Mouse (Mus musculus) stomach, postnatal 0 days (tissue): ENCODE results near the gene Ltb. TPM values are rescaled to one million over a fixed set of nuclear protein-coding genes. Genes with fewer than 3 reads are reported as not detected.

Experiments used
- ATAC-seq: fragments of 200-750 bp; cut with Nextera tagmentation; 2 replicates; pipeline ENCODE4 v1.8.0; 2017; ENCODE audit not compliant: low FRiP score, low TSS enrichment
- DNase-seq: peaks from one replicate; pipeline ENCODE4 v3.0.0-alpha.2; 2016; ENCODE audit warnings: low spot score
- H3K27ac ChIP-seq: fragments of 300-500 bp; sonication (generic); replicated peaks from 2 replicates; pipeline ENCODE4 v1.5.1; 2014; ENCODE audit warnings: mild to moderate bottlenecking, control low read depth
- H3K27me3 ChIP-seq: fragments of 300-500 bp; sonication (generic); 2 replicates; pipeline ENCODE4 v1.6.1; 2014; ENCODE audit warnings: low read length; ENCODE audit not compliant: control insufficient read depth, insufficient read depth
- H3K36me3 ChIP-seq: fragments of 300-500 bp; sonication (generic); 2 replicates; pipeline ENCODE4 v1.6.1; 2014; ENCODE audit warnings: low read length, mixed read lengths; ENCODE audit not compliant: control insufficient read depth, insufficient read depth
- H3K4me1 ChIP-seq: fragments of 300-500 bp; sonication (generic); replicated peaks from 2 replicates; pipeline ENCODE4 v1.6.1; 2014; ENCODE audit warnings: antibody characterized with exemption; ENCODE audit not compliant: control insufficient read depth, insufficient read depth
- H3K4me2 ChIP-seq: fragments of 300-500 bp; sonication (generic); replicated peaks from 2 replicates; pipeline ENCODE4 v1.6.1; 2014; ENCODE audit warnings: low read depth, mild to moderate bottlenecking, control low read depth, moderate library complexity
- H3K4me3 ChIP-seq: fragments of 300-500 bp; sonication (generic); 2 replicates; pipeline ENCODE4 v1.5.1; 2014; ENCODE audit warnings: low read depth, low read length, control low read depth
- H3K9ac ChIP-seq: fragments of 300-500 bp; sonication (generic); 2 replicates; pipeline ENCODE4 v1.6.1; 2014; ENCODE audit warnings: mild to moderate bottlenecking, low read length, control low read depth, mixed read lengths
- H3K9me3 ChIP-seq: fragments of 300-500 bp; sonication (generic); 2 replicates; pipeline ENCODE4 v1.6.1; 2016; ENCODE audit warnings: low read length; ENCODE audit not compliant: control insufficient read depth
- CTCF ChIP-seq: IDR thresholded peaks from 2 replicates; pipeline ENCODE4 v1.5.1; 2016; ENCODE audit warnings: antibody characterized with exemption, low read depth, mild to moderate bottlenecking, moderate library complexity
- EP300 ChIP-seq: optimal IDR thresholded peaks from 2 replicates; pipeline ENCODE3; 2016; ENCODE audit warnings: antibody characterized with exemption
- WGBS: fragments of 180-500 bp; shearing (Covaris S2); extraction: QIAGEN DNeasy Blood & Tissue Kit; methylation state at CpG from one replicate; pipeline ENCODE4 v1.1.7; 2014; 5-methylcytosine and 5-hydroxymethylcytosine counted together
- polyA plus RNA-seq: library from polyadenylated mRNA; unstranded; fragments of >200 nt; fragmentation: Nextera tagmentation; extraction: Ambion mirVana; gene quantifications from 2 replicates; pipeline ENCODE4 v1.2.1, GENCODE M21; 2015

Ltb gene
- polyA plus RNA-seq, 1 experiment from 2014 or later = 0.78 TPM

GRCm38 (mm10) chr17:35163326-35164081 lies 30.7 kb upstream of the Ltb start:
- Histone ChIP-seq H3K4me1 (peaks cover 5% of the 10 kb centered on the region), H3K27me3 (no peaks in the 10 kb centered on the region), H3K9ac (peak overlapping the region; percentile 99), H3K9me3 (no peaks in the 10 kb centered on the region), H3K36me3 (peaks cover 33% of the 10 kb centered on the region), H3K4me3 (peak overlapping the region; percentile 100), H3K27ac (peak overlapping the region; percentile 98), H3K4me2 (peak overlapping the region; percentile 78)
- TF ChIP-seq EP300 (no peak), CTCF (no peak)
- ATAC-seq (no peak), DNase-seq (no peak)
- WGBS = 8% methylated on average over 8 of the region's 8 CpGs

GRCm38 (mm10) chr17:35164218-35164567 lies 30.0 kb upstream of the Ltb start:
- DNase-seq (no peak), ATAC-seq (no peak; the same call in 1 of the 2 replicates)
- Histone ChIP-seq H3K4me3 (peak overlapping the region; percentile 100), H3K9me3 (no peaks in the 10 kb centered on the region), H3K9ac (peak overlapping the region; percentile 99), H3K4me2 (peak overlapping the region; percentile 78), H3K27ac (peak overlapping the region; percentile 98), H3K36me3 (peaks cover 27% of the 10 kb centered on the region), H3K27me3 (no peaks in the 10 kb centered on the region), H3K4me1 (peaks cover 5% of the 10 kb centered on the region)
- WGBS = 0% methylated on average over 13 of the region's 28 CpGs
- TF ChIP-seq CTCF = no peak
- no peak for TF ChIP-seq EP300

- TF ChIP-seq CTCF (peak; percentile 4; the same call in 1 of the 2 replicates), EP300 (no peak)
- WGBS = under 1% methylated on average over 62 of the region's 89 CpGs
- H3K27me3 ChIP-seq = no peaks in the 10 kb centered on the region
These were observed 29.4 kb upstream of the Ltb start, which contains the start of gene Prrc2a for GRCm38 (mm10) chr17:35164568-35165450. Gene Prrc2a, minus strand, starts transcription at chr17:35164897.

GRCm38 (mm10) chr17:35165451-35166155 lies 28.6 kb upstream of the Ltb start:
- peak overlapping the region; percentile 96 for H3K27ac ChIP-seq
- peak overlapping the region; percentile 64 for H3K9ac ChIP-seq
- H3K4me1 ChIP-seq = peaks cover 5% of the 10 kb centered on the region
- no peaks in the 10 kb centered on the region for H3K27me3 ChIP-seq
- DNase-seq (no peak), ATAC-seq (peak; percentile 84; the same call in 1 of the 2 replicates)
- peak overlapping the region; percentile 48 for H3K4me2 ChIP-seq
- no peaks in the 10 kb centered on the region for H3K9me3 ChIP-seq
- TF ChIP-seq CTCF (no peak), EP300 (no peak)
- WGBS = 16% methylated on average over 12 of the region's 12 CpGs
- peaks cover 13% of the 10 kb centered on the region for H3K36me3 ChIP-seq
- peak overlapping the region; percentile 100 for H3K4me3 ChIP-seq

More at GRCm38 (mm10) chr17:35164568-35165450, 29.4 kb upstream of the Ltb start, which contains the start of gene Prrc2a:
- Histone ChIP-seq H3K4me3 (peak within 1 kb of the TSS; percentile 100), H3K9ac (peak within 1 kb of the TSS; percentile 99), H3K9me3 (no peaks in the 10 kb centered on the region), H3K27ac (peak within 1 kb of the TSS; percentile 98), H3K4me2 (peak within 1 kb of the TSS; percentile 78), H3K4me1 (peaks cover 5% of the 10 kb centered on the region), H3K36me3 (peaks cover 21% of the 10 kb centered on the region)
- DNase-seq (peak; percentile 97), ATAC-seq (peak; percentile 97)

GRCm38 (mm10) chr17:35166352-35167035 lies 27.7 kb upstream of the Ltb start:
- ATAC-seq = peak; percentile 8; the same call in 1 of the 2 replicates
- Histone ChIP-seq H3K36me3 (peaks cover 6% of the 10 kb centered on the region; the same call in 1 of the 2 replicates), H3K9ac (no peak overlapping the region), H3K4me2 (no peak overlapping the region), H3K27me3 (no peaks in the 10 kb centered on the region), H3K27ac (0 out of 2 replicates have a peak overlapping the region, but pooled peaks have one; percentile 30), H3K4me1 (peaks cover 5% of the 10 kb centered on the region), H3K4me3 (no peak overlapping the region), H3K9me3 (no peaks in the 10 kb centered on the region)
- DNase-seq = peak; percentile 73
- TF ChIP-seq EP300 (no peak), CTCF (peak; percentile 84)
- 64% methylated on average over 8 of the region's 8 CpGs for WGBS
